Mouse (Mus musculus) naive thymus-derived CD4-positive, alpha-beta T cell, adult 2 months (primary cell): ENCODE results near the gene Tmem42.

ENCODE experiments used
- DNase-seq: peaks from one replicate; pipeline ENCODE4 v3.0.0-alpha.2; 2011; ENCODE audit warnings: low read depth

Gene Tmem42

GRCm38 (mm10) chr9:123020995-123021631 lies at the start of gene Tmem42:
TSS of gene Tmem42 (plus strand) at chr9:123021326.
- DNase-seq, result peak; percentile 92

GRCm38 (mm10) chr9:122998406-122999192 lies 22.5 kb upstream of the Tmem42 start:
- peak; percentile 54 for DNase-seq

DNA sequence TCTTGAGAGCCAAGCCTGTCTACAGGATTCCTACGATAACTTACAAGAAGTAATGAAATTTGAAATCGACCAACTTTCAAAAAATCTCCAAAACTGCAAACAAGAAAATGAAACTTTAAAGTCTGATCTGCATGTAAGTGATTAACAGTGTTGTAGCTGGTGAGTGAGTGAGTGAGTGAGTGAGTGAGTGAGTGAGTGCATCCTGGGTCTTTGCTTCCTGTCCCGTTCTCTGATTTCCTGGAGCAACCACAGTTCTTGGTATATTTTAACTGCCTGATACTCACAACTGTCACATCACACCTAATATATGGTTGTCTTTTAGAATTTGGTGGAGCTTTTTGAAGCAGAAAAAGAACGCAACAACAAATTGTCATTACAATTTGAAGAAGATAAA lies 21.9 kb upstream of the Tmem42 start:
- peak; percentile 37 for DNase-seq

DNA sequence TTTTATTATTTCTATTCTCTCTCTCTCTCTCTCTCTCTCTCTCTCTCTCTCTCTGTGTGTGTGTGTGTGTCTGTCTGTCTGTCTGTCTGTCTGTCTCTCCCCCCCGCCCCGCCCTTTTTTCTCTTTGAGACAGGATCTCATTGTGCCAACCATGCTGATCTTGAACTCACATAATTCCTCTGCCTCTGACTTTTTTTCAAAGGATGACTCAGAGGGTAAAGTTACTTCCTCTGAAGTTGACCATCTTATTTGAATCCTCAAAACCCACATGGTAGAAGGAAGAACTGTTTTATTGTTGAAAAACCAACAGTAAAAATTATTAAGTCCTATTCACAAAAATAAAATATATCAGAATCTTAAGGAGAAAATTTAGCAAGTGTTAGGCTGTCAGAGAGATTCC lies 16.4 kb upstream of the Tmem42 start:
- DNase-seq, result no peak

GRCm38 (mm10) chr9:123006071-123006470 lies 15.1 kb upstream of the Tmem42 start:
- DNase-seq, result peak; percentile 27

DNA sequence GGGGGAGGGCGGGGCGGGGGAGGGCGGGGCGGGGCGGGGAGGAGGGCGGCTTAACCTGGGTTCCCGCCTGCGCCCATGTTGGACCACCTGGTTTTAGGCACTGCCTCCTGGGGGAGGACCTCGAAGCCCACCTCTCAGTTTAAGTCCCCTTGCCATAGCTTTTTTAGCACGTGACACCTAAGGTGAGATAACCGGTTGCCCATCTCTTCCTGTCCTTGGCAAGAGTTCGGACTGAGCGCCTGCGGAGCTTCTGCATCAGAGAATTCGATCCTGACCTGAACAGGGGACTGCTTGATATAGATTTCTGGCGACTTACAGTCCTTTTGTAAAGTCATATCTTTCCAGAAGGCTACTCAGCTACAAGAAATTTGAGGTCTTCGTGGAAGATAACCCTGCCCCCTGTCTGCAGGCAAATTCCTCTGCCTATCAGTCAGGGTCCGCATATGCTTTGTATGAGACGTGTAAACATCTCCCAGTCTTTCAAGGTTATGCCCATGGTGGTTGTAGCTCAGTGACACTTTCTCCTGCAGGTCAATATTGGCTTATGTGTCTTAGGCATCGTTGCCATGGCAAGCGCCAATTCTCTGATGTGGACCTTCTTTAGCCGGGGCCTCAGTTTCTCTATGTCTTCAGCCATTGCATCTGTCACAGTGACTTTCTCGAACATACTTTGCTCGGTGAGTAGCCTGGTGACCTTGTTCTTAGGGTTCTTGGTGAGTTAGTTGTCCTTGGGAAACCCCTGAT lies 682 bp downstream of the Tmem42 start:
- DNase-seq, result no peak

DNA sequence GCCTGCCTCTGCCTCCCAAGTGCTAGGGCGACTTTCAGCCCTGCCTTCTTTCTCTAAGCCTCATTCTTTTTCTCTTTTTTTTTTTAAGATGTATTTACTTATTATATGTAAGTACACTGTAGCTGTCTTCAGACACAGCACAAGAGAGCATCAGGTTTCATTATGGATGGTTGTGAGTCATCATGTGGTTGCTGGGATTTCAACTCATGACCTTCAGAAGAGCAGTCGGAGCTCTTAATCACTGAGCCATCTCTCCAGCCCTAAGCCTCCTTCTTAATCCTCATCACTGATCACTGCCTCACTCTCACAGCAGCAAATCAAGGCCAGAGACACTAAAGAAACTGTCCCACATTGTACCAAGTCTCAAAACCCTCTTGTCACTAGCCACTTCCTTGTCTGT lies 3.1 kb downstream of the Tmem42 start:
- DNase-seq, result no peak

DNA sequence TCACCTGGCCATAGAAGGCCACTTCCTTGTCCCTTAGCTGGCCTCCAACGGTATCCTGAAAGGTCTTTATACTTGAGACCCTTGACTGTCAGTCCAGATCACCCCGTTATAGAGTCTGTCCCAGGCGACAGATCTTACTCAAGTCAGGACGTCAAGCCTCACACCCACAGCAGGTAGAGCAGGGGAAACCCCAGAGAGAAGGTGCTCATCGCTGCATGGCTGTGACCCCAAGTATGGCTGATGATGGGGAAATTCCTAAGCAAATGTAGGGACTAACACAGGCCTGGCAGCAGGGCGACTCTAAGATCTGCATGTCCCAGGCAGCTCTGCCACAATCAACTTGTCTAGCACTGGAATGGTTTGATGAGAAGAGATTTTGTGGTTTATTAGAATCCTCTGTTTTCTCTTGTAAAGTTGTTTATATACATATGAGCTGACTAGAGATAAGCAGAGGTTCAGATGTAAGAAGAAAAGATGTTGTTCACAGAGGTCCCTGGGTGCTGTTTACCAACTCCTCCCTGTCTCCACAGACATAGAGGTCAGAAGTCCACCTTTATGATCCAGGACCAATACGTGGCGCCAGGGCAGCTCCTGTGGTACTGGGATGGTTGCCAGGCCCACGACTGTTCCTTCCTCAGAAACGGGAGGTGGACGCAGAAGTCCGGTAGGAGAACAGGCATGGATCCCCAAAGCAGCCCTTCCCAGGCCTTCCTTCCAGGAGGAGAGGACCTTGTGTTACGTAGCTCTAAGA lies 10.5 kb downstream of the Tmem42 start:
- DNase-seq, result no peak

GRCm38 (mm10) chr9:123034426-123034825 lies 13.3 kb downstream of the Tmem42 start, which contains the start of gene Tgm4:
TSS of gene Tgm4 (plus strand) at chr9:123034726.
- DNase-seq, result no peak

DNA sequence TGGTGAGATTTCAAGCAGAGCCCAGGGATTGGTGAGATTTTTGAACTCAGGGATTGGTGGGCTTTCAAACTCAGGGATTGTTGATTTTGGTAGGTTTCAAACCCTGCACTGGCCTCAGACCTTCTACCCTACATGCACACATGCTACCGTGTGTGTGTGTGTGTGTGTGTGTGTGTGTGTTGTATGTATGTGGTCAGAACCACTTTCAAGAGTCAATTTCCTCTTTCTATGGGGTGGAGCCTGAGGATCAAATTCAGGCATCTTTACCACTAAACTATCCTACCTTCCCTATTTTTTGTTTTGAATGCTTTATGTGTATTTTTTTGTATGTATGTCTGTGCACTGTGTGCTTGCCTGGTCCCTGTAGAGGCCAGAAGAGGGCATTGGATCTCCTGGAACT lies 26.5 kb downstream of the Tmem42 start:
- DNase-seq, result no peak

DNA sequence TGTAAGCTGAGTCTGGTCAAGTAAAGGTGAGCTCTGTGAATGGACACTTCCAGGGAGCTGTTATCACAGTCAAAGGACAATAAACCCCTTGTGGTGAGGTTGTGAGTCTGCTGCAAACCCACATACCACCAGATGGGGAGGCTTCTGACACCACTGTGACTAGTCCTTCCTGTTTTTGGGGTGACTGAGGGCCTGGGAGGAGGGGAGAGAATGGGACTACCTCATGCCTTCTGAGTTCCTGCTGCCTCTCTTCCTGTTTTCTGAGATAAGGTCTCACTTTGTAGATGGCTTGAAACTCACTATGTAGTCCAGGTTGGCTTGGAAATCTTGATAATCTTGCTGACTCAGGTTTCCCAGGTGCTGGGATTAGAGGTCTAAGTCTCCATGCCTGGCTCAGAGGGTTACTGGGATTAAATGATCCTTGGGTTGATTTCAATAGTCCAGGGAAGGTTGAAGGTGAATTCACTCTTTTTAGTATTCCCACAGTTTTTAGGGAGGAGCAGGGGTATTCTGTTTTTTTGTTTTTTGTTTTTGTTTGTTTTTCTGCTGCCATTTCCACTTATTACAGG lies 37.7 kb downstream of the Tmem42 start:
- peak; percentile 79 for DNase-seq

DNA sequence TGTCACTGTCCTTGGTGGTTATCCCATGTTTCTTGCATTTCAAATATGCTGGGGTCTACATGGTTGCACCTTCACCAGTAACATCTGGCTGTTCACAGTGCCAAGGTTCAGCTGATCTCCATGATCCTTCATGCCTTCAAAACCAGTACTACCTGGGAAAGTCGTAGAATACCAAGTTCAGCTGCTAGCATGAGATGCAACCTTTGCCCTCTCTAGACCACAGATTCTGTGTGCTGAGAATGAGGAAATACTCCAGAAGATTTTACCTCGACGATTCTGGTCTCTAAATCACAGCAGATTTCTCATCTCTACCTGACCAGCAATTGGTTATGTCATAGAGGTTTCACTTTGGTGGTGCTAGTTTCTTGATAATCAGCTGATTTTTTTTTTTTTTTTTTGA lies 39.0 kb downstream of the Tmem42 start:
- no peak for DNase-seq
